Mouse (Mus musculus): Measurements from ENCODE around the gene Prkar1a.

DNA sequence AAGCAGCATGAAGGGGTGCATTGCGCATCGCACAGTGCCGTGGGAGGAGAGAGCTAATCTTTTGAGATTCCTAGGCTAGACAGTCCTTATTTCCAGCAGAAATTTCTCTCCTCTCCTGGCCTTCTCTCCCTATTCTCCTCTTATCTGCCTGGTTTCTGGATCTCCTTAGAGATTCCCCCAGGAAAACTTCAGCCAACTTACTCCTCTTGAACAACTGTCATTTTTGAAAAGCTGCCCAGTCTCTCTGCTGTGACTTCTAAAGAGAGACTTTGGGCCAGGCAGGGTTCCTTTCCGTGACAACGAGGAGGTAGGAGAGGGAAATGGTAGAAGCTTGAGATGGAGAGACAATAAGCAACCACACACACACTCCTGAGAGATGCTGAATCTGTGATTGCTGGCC is 68.2 kb downstream of the Prkar1a start:
- TF ChIP-seq POLR2A (IDR thresholded peaks at IDR 0.05; ENCODE audit: low read depth, low read length), result no peak
- TF ChIP-seq CTCF (IDR thresholded peaks at IDR 0.05; ENCODE audit: extremely low read depth, insufficient read length, insufficient replicate concordance, low read depth, low read length), result no peak
